Mouse (Mus musculus): Measurements from ENCODE around the gene Uts2.
"Not testable (repeated sequence)": the region's sequence is repeated elsewhere in the genome, so short reads cannot be mapped to it uniquely, and the experiment has no call there.

The Uts2 gene

GRCm38 (mm10) chr4:151010316-151010715 lies 13.4 kb downstream of the Uts2 start:
- in situ Hi-C loops (cut with MboI, MseI): no loop called here

GRCm38 (mm10) chr4:151015946-151016345 lies 19.0 kb downstream of the Uts2 start:
- in situ Hi-C loops (cut with MboI, MseI): no loop called here

- in situ Hi-C loops (cut with MboI, MseI): not testable (repeated sequence)
Measured at GRCm38 (mm10) chr4:151017356-151017755, 20.5 kb downstream of the Uts2 start.

GRCm38 (mm10) chr4:151024152-151024551 lies 27.3 kb downstream of the Uts2 start:
- in situ Hi-C loops (cut with MboI, MseI): no loop called here

- in situ Hi-C loops (cut with MboI, MseI): no loop called here
Measured at GRCm38 (mm10) chr4:151027001-151027400, 30.1 kb downstream of the Uts2 start.

GRCm38 (mm10) chr4:151036521-151036920 lies 39.6 kb downstream of the Uts2 start:
- in situ Hi-C loops (cut with MboI, MseI): no loop called here

- in situ Hi-C loops (cut with MboI, MseI): no loop called here
Measured at GRCm38 (mm10) chr4:151037800-151038199, 40.9 kb downstream of the Uts2 start.

GRCm38 (mm10) chr4:151041506-151041905 lies 44.6 kb downstream of the Uts2 start:
- in situ Hi-C loops (cut with MboI, MseI): loop anchor here (10.0 kb wide), 1 partner anchor 813 kb away; no protein-coding TSS in a partner anchor

GRCm38 (mm10) chr4:151043281-151043680 lies 46.4 kb downstream of the Uts2 start:
- in situ Hi-C loops (cut with MboI, MseI): loop anchor here (10.0 kb wide), 1 partner anchor 812 kb away; no protein-coding TSS in a partner anchor

- in situ Hi-C loops (cut with MboI, MseI): loop anchor here (10.0 kb wide), 1 partner anchor 811 kb away; no protein-coding TSS in a partner anchor
Measured at GRCm38 (mm10) chr4:151044037-151044943, 47.4 kb downstream of the Uts2 start, which contains the start of gene Per3. TSS of gene Per3 (minus strand) at chr4:151044665.

GRCm38 (mm10) chr4:151044944-151045570 lies 48.2 kb downstream of the Uts2 start:
- in situ Hi-C loops (cut with MboI, MseI): loop anchor here (10.0 kb wide), 1 partner anchor 810 kb away; no protein-coding TSS in a partner anchor

GRCm38 (mm10) chr4:151046524-151046923 lies 49.6 kb downstream of the Uts2 start:
- in situ Hi-C loops (cut with MboI, MseI): loop anchor here (10.0 kb wide), 1 partner anchor 808 kb away; no protein-coding TSS in a partner anchor

GRCm38 (mm10) chr4:151051162-151051561 lies 54.3 kb downstream of the Uts2 start:
- in situ Hi-C loops (cut with MboI, MseI): no loop called here
